Mouse (Mus musculus): ENCODE data around the gene Aldh3b3.

- TF ChIP-seq CTCF (IDR thresholded peaks at IDR 0.05; ENCODE audit: extremely low read depth, insufficient read depth, insufficient read length, insufficient replicate concordance) = no peak
- TF ChIP-seq POLR2A (IDR thresholded peaks at IDR 0.05; ENCODE audit: low read depth, low read length) = no peak
Observed at GRCm38 (mm10) chr19:3948546-3948945, 9.9 kb upstream of the Aldh3b3 start.
